ENCODE assay signal across 19 mouse cellular contexts in the genomic region with DNA sequence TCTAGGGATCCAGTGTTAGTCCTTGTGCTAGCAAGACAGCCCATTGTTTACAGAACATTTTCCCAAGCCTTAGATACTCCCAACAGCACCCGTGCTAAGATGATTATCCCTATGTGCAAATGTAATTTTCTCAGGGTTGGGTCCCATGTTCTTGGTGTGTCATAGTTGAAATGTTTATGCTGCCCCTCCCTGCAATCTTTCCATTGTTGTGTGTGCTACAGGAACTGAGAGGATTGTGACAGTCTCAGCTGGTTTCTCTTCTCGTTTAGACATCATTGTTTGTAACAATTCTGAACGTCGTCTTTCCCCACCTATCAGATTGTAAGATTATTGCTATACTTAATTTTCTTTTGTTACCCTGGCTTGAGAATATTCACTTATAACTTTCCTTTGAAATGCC.
DNase-seq lines count a peak whose midpoint lies in the region; ATAC-seq and TF ChIP-seq lines count a peak whose summit lies in the region.
"Had no signal": no experiment of that assay in that cellular context is flagged by ENCODE, and none has a peak within 500 bp of the region (broad histone marks: within the 10 kb centered on the region; RNA-seq: fewer than 3 reads in every experiment).

No protein-coding gene starts in this region.

- H3K9ac ChIP-seq in hindbrain, embryonic 16.5 days (ENCODE audit: low read depth, low read length) = no peak overlapping the region
- H3K9ac ChIP-seq: embryonic facial prominence, embryonic 15.5 days; heart, embryonic 13.5 days; liver, embryonic 14.5 days; neural tube, embryonic 13.5 days had no signal

- no peaks in the 10 kb centered on the region for H3K9me3 ChIP-seq in hindbrain, embryonic 16.5 days (ENCODE audit: control insufficient read depth, low read length)
- H3K9me3 ChIP-seq: embryonic facial prominence, embryonic 15.5 days; limb, embryonic 10.5 days; megakaryocyte, embryonic 14.5 days; neural tube, embryonic 13.5 days had no signal

- intact Hi-C loops in left cerebral cortex, postnatal 14 days (cut with DNase I) = no loop called here

- peak; percentile 14; the same call in 1 of the 2 replicates for TF ChIP-seq POLR2A in bone marrow, adult 2 months (IDR thresholded peaks at IDR 0.05; ENCODE audit: borderline replicate concordance, control insufficient read depth, low read depth, low read length)

- no peak overlapping the region; the same call in 1 of the 2 replicates for H3K27ac ChIP-seq in bone marrow, adult 2 months (ENCODE audit: control insufficient read depth, insufficient read depth, low read depth, low read length, poor library complexity)
- H3K27ac ChIP-seq in hindbrain, embryonic 16.5 days (ENCODE audit: low read depth, low read length) = no peak overlapping the region
- H3K27ac ChIP-seq: embryonic facial prominence, embryonic 15.5 days; heart, embryonic 13.5 days; limb, embryonic 10.5 days; liver, embryonic 14.5 days; neural tube, embryonic 13.5 days had no signal

- peak; percentile 57 for ATAC-seq in megakaryocyte progenitor cell, adult 5-6 weeks (replicated peaks; ENCODE audit: poor library complexity)
- no peak for ATAC-seq in hindbrain, embryonic 16.5 days
- ATAC-seq: midbrain, embryonic 16.5 days; Patski had no signal

- H3K4me2 ChIP-seq in hindbrain, embryonic 16.5 days (ENCODE audit: low read length) = no peak overlapping the region
- H3K4me2 ChIP-seq: embryonic facial prominence, embryonic 15.5 days; heart, embryonic 13.5 days; neural tube, embryonic 13.5 days had no signal

- 59% methylated on average over 4 of the region's 4 CpGs for WGBS in bone marrow, adult 2 months
- 84% methylated on average over 4 of the region's 4 CpGs for WGBS in hindbrain, embryonic 16.5 days

- no peak for TF ChIP-seq CTCF in bone marrow, adult 2 months (IDR thresholded peaks at IDR 0.05; ENCODE audit: control insufficient read depth, insufficient read depth, low read length)

- no peaks in the 10 kb centered on the region; the same call in 1 of the 2 replicates for H3K4me1 ChIP-seq in bone marrow, adult 2 months (ENCODE audit: control insufficient read depth, insufficient read depth, low read length)
- no peaks in the 10 kb centered on the region for H3K4me1 ChIP-seq in hindbrain, embryonic 16.5 days (ENCODE audit: control insufficient read depth, insufficient read depth, low read depth, low read length)
- H3K4me1 ChIP-seq: embryonic facial prominence, embryonic 15.5 days; limb, embryonic 10.5 days; megakaryocyte, embryonic 14.5 days; neural tube, embryonic 13.5 days had no signal

- H3K36me3 ChIP-seq in hindbrain, embryonic 16.5 days (ENCODE audit: control insufficient read depth, insufficient read depth, low read length) = no peaks in the 10 kb centered on the region
- H3K36me3 ChIP-seq: embryonic facial prominence, embryonic 15.5 days; heart, embryonic 13.5 days; limb, embryonic 10.5 days; neural tube, embryonic 13.5 days had no signal

- no peaks in the 10 kb centered on the region for H3K27me3 ChIP-seq in hindbrain, embryonic 16.5 days (replicated peaks; ENCODE audit: control insufficient read depth, insufficient read depth, low read length)
- H3K27me3 ChIP-seq: embryonic facial prominence, embryonic 15.5 days; heart, embryonic 13.5 days; megakaryocyte, embryonic 14.5 days; neural tube, embryonic 13.5 days; Patski had no signal

- peak; percentile 12 for DNase-seq in spleen, adult 12 weeks (ENCODE audit: low spot score)
- DNase-seq in spleen, postnatal 4 days (ENCODE audit: low spot score in 2 of 2) = no peak
- no peak for DNase-seq in left cerebral cortex, postnatal 14 days (ENCODE audit: low spot score in 2 of 2)
- DNase-seq in frontal cortex, postnatal 10 days (ENCODE audit: low spot score in 2 of 2) = no peak
- DNase-seq: cerebellum, adult 2 months; gastrocnemius, postnatal 36 days; kidney, adult 11 months; kidney, postnatal 36 days had no signal

- no peak overlapping the region for H3K4me3 ChIP-seq in bone marrow, adult 2 months (replicated peaks; ENCODE audit: control insufficient read depth, low read depth, low read length)
- no peak overlapping the region for H3K4me3 ChIP-seq in hindbrain, embryonic 16.5 days (ENCODE audit: low read length)
- H3K4me3 ChIP-seq: embryonic facial prominence, embryonic 15.5 days; heart, embryonic 13.5 days; limb, embryonic 10.5 days; megakaryocyte, embryonic 14.5 days; neural tube, embryonic 13.5 days had no signal
